ENCODE assay signal across 22 mouse cellular contexts in the genomic region with DNA sequence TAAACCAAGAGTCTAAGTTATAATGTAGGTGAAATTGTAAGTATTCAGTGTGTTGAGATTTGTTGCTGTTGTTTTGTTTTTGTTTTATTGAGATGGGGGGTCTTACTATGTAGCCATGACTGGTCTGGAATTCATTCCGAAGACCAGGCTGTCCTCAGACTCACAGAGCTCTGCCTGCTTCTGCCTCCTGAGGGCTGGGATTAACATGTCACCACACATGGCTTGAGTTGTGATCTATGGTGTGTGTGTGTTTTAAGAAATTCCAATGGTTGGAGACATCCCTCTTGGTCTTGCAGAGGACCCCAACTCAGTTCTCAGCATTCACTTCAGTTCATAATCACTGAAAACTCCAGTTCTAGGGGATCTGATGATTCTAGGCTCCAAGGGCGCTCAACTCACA. TPM values are rescaled to one million over a fixed set of nuclear protein-coding genes. Genes with fewer than 3 reads are reported as not detected.
DNase-seq lines count a peak whose midpoint lies in the region; ATAC-seq and TF ChIP-seq lines count a peak whose summit lies in the region.
"Had no signal": no experiment of that assay in that cellular context is flagged by ENCODE, and none has a peak within 500 bp of the region (broad histone marks: within the 10 kb centered on the region; RNA-seq: fewer than 3 reads in every experiment).

No protein-coding gene starts in this region.

- no peak overlapping the region for H3K27ac ChIP-seq in heart, embryonic 10.5 days
- H3K27ac ChIP-seq in heart, embryonic 12.5 days (ENCODE audit: poor library complexity, severe bottlenecking), result no peak overlapping the region
- H3K27ac ChIP-seq in lung, postnatal 0 days (ENCODE audit: low read length), result 0 out of 2 replicates have a peak overlapping the region, but pooled peaks have one; percentile 32
- H3K27ac ChIP-seq: embryonic facial prominence, embryonic 13.5 days; forebrain, embryonic 10.5 days; forebrain, embryonic 12.5 days had no signal

- no peak for TF ChIP-seq CTCF in lung, postnatal 0 days (IDR thresholded peaks at IDR 0.05)

- DNase-seq in heart, embryonic 10.5 days (ENCODE audit: low spot score), result peak; percentile 69
- DNase-seq in lung, postnatal 0 days (ENCODE audit: low spot score), result no peak
- DNase-seq in lung, postnatal 4 days, result no peak
- DNase-seq in kidney, postnatal 25 days, result no peak
- DNase-seq: adrenal gland, adult 2 months; adrenal gland, postnatal 10 days; adrenal gland, postnatal 25 days; cerebellum, adult 11 months; cerebellum, adult 18-20 months; cerebellum, adult 8-10 months; cerebellum, adult 9-11 months; cerebellum, postnatal 14 days; cerebellum, postnatal 36 days; embryo, embryonic 11 days had no signal

- 0 out of 2 replicates have a peak, but pooled peaks cover 5% of the 10 kb centered on the region for H3K27me3 ChIP-seq in heart, embryonic 10.5 days (ENCODE audit: insufficient read depth, poor library complexity, severe bottlenecking)
- H3K27me3 ChIP-seq in heart, embryonic 12.5 days (replicated peaks), result peaks cover 3% of the 10 kb centered on the region; the same call in 1 of the 2 replicates
- H3K27me3 ChIP-seq in lung, postnatal 0 days (replicated peaks; ENCODE audit: insufficient read depth, low read length), result no peaks in the 10 kb centered on the region
- H3K27me3 ChIP-seq: embryonic facial prominence, embryonic 13.5 days; embryonic facial prominence, embryonic 15.5 days; forebrain, embryonic 12.5 days had no signal

- ATAC-seq in heart, embryonic 12.5 days (ENCODE audit: insufficient number of reproducible peaks, low FRiP score), result no peak
- ATAC-seq in lung, postnatal 0 days, result no peak
- ATAC-seq: forebrain, embryonic 14.5 days; forebrain, embryonic 16.5 days had no signal

- no peak overlapping the region for H3K9ac ChIP-seq in heart, embryonic 12.5 days
- H3K9ac ChIP-seq in lung, postnatal 0 days (replicated peaks; ENCODE audit: low read depth), result no peak overlapping the region
- H3K9ac ChIP-seq: embryonic facial prominence, embryonic 13.5 days; embryonic facial prominence, embryonic 15.5 days; forebrain, embryonic 12.5 days had no signal

- no peak overlapping the region for H3K4me3 ChIP-seq in heart, embryonic 10.5 days
- no peak overlapping the region for H3K4me3 ChIP-seq in heart, embryonic 12.5 days
- no peak overlapping the region for H3K4me3 ChIP-seq in lung, postnatal 0 days (ENCODE audit: low read depth, low read length)
- H3K4me3 ChIP-seq: embryonic facial prominence, embryonic 13.5 days; embryonic facial prominence, embryonic 15.5 days; erythroblast, embryonic 14.5 days; forebrain, embryonic 10.5 days; forebrain, embryonic 12.5 days had no signal

- WGBS in heart, embryonic 10.5 days, result 86% methylated on average over 2 of the region's 2 CpGs
- 83% methylated on average over 2 of the region's 2 CpGs for WGBS in heart, embryonic 12.5 days
- 89% methylated on average over 2 of the region's 2 CpGs for WGBS in lung, postnatal 0 days

- no peak overlapping the region for H3K4me2 ChIP-seq in heart, embryonic 12.5 days
- no peak overlapping the region for H3K4me2 ChIP-seq in lung, postnatal 0 days (replicated peaks; ENCODE audit: low read depth, low read length)
- H3K4me2 ChIP-seq: embryonic facial prominence, embryonic 13.5 days; embryonic facial prominence, embryonic 15.5 days; forebrain, embryonic 12.5 days had no signal

- no peaks in the 10 kb centered on the region for H3K9me3 ChIP-seq in heart, embryonic 10.5 days
- H3K9me3 ChIP-seq in heart, embryonic 12.5 days (replicated peaks), result no peaks in the 10 kb centered on the region
- H3K9me3 ChIP-seq in lung, postnatal 0 days (ENCODE audit: low read length), result no peaks in the 10 kb centered on the region
- H3K9me3 ChIP-seq: embryonic facial prominence, embryonic 15.5 days; forebrain, embryonic 10.5 days; forebrain, embryonic 12.5 days had no signal

- TF ChIP-seq EP300 in lung, postnatal 0 days (IDR thresholded peaks at IDR 0.05), result no peak

- H3K4me1 ChIP-seq in heart, embryonic 10.5 days, result peaks cover 10% of the 10 kb centered on the region; the same call in 1 of the 2 replicates
- H3K4me1 ChIP-seq in heart, embryonic 12.5 days (replicated peaks), result peaks cover 8% of the 10 kb centered on the region; the same call in 1 of the 2 replicates
- peaks cover 5% of the 10 kb centered on the region; the same call in 1 of the 2 replicates for H3K4me1 ChIP-seq in lung, postnatal 0 days (ENCODE audit: insufficient read depth, low read depth, low read length)

- no peaks in the 10 kb centered on the region for H3K36me3 ChIP-seq in heart, embryonic 10.5 days
- H3K36me3 ChIP-seq in heart, embryonic 12.5 days, result no peaks in the 10 kb centered on the region
- no peaks in the 10 kb centered on the region for H3K36me3 ChIP-seq in lung, postnatal 0 days (ENCODE audit: insufficient read depth, low read length)
- H3K36me3 ChIP-seq: embryonic facial prominence, embryonic 13.5 days; embryonic facial prominence, embryonic 15.5 days; forebrain, embryonic 10.5 days; forebrain, embryonic 12.5 days had no signal

RNA-seq across cellular contexts. Expression of a gene that starts 53.5 kb away (rescaled TPM):
- 80.8 and 91.5 TPM in 2 replicates for polyA plus RNA-seq in heart, embryonic 10.5 days (2016; fragmentation: Nextera tagmentation; extraction: Ambion mirVana)
- polyA plus RNA-seq in heart, embryonic 12.5 days (2016; fragmentation: Nextera tagmentation; extraction: Ambion mirVana), result 95.8 and 98.8 TPM in 2 replicates
- 237 and 251 TPM in 2 replicates for polyA plus RNA-seq in lung, postnatal 0 days (2015; fragmentation: Nextera tagmentation; extraction: Ambion mirVana)
